In genomic region chr6:36691497-36691896, GRCm38 (mm10) we compare ENCODE assay signal across 9 mouse cellular contexts.
DNase-seq lines count a peak whose midpoint lies in the region; ATAC-seq and TF ChIP-seq lines count a peak whose summit lies in the region.
"Had no signal": no experiment of that assay in that cellular context is flagged by ENCODE, and none has a peak within 500 bp of the region (broad histone marks: within the 10 kb centered on the region; RNA-seq: fewer than 3 reads in every experiment).

No protein-coding gene starts in this region.

- H3K27ac ChIP-seq in forebrain, embryonic 13.5 days, result no peak overlapping the region
- H3K27ac ChIP-seq in hindbrain, embryonic 12.5 days, result no peak overlapping the region
- no peak overlapping the region for H3K27ac ChIP-seq in lung, postnatal 0 days (ENCODE audit: low read length)

- no peaks in the 10 kb centered on the region for H3K27me3 ChIP-seq in forebrain, embryonic 13.5 days
- H3K27me3 ChIP-seq in hindbrain, embryonic 12.5 days, result no peaks in the 10 kb centered on the region
- no peaks in the 10 kb centered on the region for H3K27me3 ChIP-seq in lung, postnatal 0 days (replicated peaks; ENCODE audit: insufficient read depth, low read length)
- H3K27me3 ChIP-seq: megakaryocyte, embryonic 14.5 days had no signal

- no peaks in the 10 kb centered on the region for H3K36me3 ChIP-seq in forebrain, embryonic 13.5 days (ENCODE audit: poor library complexity, severe bottlenecking)
- no peaks in the 10 kb centered on the region for H3K36me3 ChIP-seq in hindbrain, embryonic 12.5 days
- no peaks in the 10 kb centered on the region for H3K36me3 ChIP-seq in lung, postnatal 0 days (ENCODE audit: insufficient read depth, low read length)

- no peak for TF ChIP-seq EP300 in lung, postnatal 0 days (IDR thresholded peaks at IDR 0.05)

- no peak overlapping the region for H3K9ac ChIP-seq in forebrain, embryonic 13.5 days
- H3K9ac ChIP-seq in hindbrain, embryonic 12.5 days, result no peak overlapping the region
- no peak overlapping the region for H3K9ac ChIP-seq in lung, postnatal 0 days (replicated peaks; ENCODE audit: low read depth)

- H3K4me3 ChIP-seq in forebrain, embryonic 13.5 days, result no peak overlapping the region
- no peak overlapping the region for H3K4me3 ChIP-seq in hindbrain, embryonic 12.5 days
- no peak overlapping the region for H3K4me3 ChIP-seq in lung, postnatal 0 days (ENCODE audit: low read depth, low read length)
- H3K4me3 ChIP-seq: megakaryocyte, embryonic 14.5 days had no signal

- WGBS in forebrain, embryonic 13.5 days, result 0% methylated on average over 1 of the region's 1 CpGs
- 10% methylated on average over 1 of the region's 1 CpGs for WGBS in hindbrain, embryonic 12.5 days
- WGBS in lung, postnatal 0 days, result 9% methylated on average over 1 of the region's 1 CpGs

- H3K9me3 ChIP-seq in forebrain, embryonic 13.5 days (replicated peaks), result no peaks in the 10 kb centered on the region
- no peaks in the 10 kb centered on the region for H3K9me3 ChIP-seq in hindbrain, embryonic 12.5 days (replicated peaks)
- no peaks in the 10 kb centered on the region for H3K9me3 ChIP-seq in lung, postnatal 0 days (ENCODE audit: low read length)
- H3K9me3 ChIP-seq: megakaryocyte, embryonic 14.5 days had no signal

- peak; percentile 64; the same call in 1 of the 2 replicates for ATAC-seq in cerebellum, adult (ENCODE audit: insufficient number of reproducible peaks, low FRiP score, low TSS enrichment)
- peak; percentile 91 for ATAC-seq in forebrain, embryonic 13.5 days
- peak; percentile 71 for ATAC-seq in hindbrain, embryonic 12.5 days (ENCODE audit: low FRiP score)
- peak; percentile 30; the same call in 1 of the 2 replicates for ATAC-seq in lung, postnatal 0 days
- ATAC-seq in monocyte, adult 5-6 weeks (replicated peaks; ENCODE audit: insufficient number of reproducible peaks, low FRiP score, low TSS enrichment, poor library complexity, severe bottlenecking), result no peak

- no peaks in the 10 kb centered on the region for H3K4me1 ChIP-seq in forebrain, embryonic 13.5 days
- H3K4me1 ChIP-seq in hindbrain, embryonic 12.5 days, result peaks cover 3% of the 10 kb centered on the region; the same call in 1 of the 2 replicates
- H3K4me1 ChIP-seq in lung, postnatal 0 days (ENCODE audit: insufficient read depth, low read depth, low read length), result no peaks in the 10 kb centered on the region
- H3K4me1 ChIP-seq: megakaryocyte, embryonic 14.5 days had no signal

- no peak overlapping the region for H3K4me2 ChIP-seq in forebrain, embryonic 13.5 days
- no peak overlapping the region for H3K4me2 ChIP-seq in hindbrain, embryonic 12.5 days (replicated peaks)
- H3K4me2 ChIP-seq in lung, postnatal 0 days (replicated peaks; ENCODE audit: low read depth, low read length), result no peak overlapping the region

- DNase-seq in ES-CJ7 (ENCODE audit: low read depth, low spot score), result peak; percentile 66
- DNase-seq in layer of hippocampus, adult 8-10 months (ENCODE audit: low spot score in 2 of 2), result peak; percentile 52 to 70
- peak; percentile 72 for DNase-seq in lung, postnatal 0 days (ENCODE audit: low spot score)
- DNase-seq in right cerebral cortex, adult 2 months (ENCODE audit: low spot score in 2 of 2), result peak; percentile 71 to 77

- TF ChIP-seq CTCF in lung, postnatal 0 days (IDR thresholded peaks at IDR 0.05), result peak; percentile 90
